Mouse (Mus musculus) limb, embryonic 14.5 days (tissue): ENCODE data around the gene Acbd4. TPM values are rescaled to one million over a fixed set of nuclear protein-coding genes. Genes with fewer than 3 reads are reported as not detected.

Source experiments
- ATAC-seq: fragments of 200-750 bp; cut with Nextera tagmentation; 2 replicates; pipeline ENCODE4 v1.8.0; 2017; ENCODE audit warnings: low read depth, moderate number of reproducible peaks, moderate TSS enrichment; ENCODE audit not compliant: low FRiP score
- DNase-seq: peaks from one replicate; pipeline ENCODE4 v3.0.0-alpha.2; 2015; ENCODE audit warnings: low spot score
- H3K27ac ChIP-seq: fragments of 300-500 bp; sonication (generic); replicated peaks from 2 replicates; pipeline ENCODE4 v1.5.1; 2014; ENCODE audit warnings: low read depth, mild to moderate bottlenecking, low read length, moderate library complexity, mixed read lengths
- H3K27me3 ChIP-seq: fragments of 300-500 bp; sonication (generic); 2 replicates; pipeline ENCODE4 v1.6.1; 2014; ENCODE audit warnings: low read length, mixed read lengths; ENCODE audit not compliant: control insufficient read depth, insufficient read depth
- H3K36me3 ChIP-seq: fragments of 300-500 bp; sonication (generic); 2 replicates; pipeline ENCODE4 v1.6.1; 2014; ENCODE audit warnings: mild to moderate bottlenecking, low read length, moderate library complexity, mixed read lengths; ENCODE audit not compliant: control insufficient read depth, insufficient read depth
- H3K4me1 ChIP-seq: fragments of 300-500 bp; sonication (generic); 2 replicates; pipeline ENCODE4 v1.6.1; 2014; ENCODE audit warnings: antibody characterized with exemption, low read length, mixed read lengths; ENCODE audit not compliant: control insufficient read depth, insufficient read depth
- H3K4me2 ChIP-seq: fragments of 300-500 bp; sonication (generic); replicated peaks from 2 replicates; pipeline ENCODE4 v1.6.1; 2014; ENCODE audit warnings: low read depth, mild to moderate bottlenecking, low read length, moderate library complexity; ENCODE audit not compliant: severe bottlenecking
- H3K4me3 ChIP-seq: fragments of 300-500 bp; sonication (generic); replicated peaks from 2 replicates; pipeline ENCODE4 v1.5.1; 2014; ENCODE audit warnings: low read length
- H3K9ac ChIP-seq: fragments of 300-500 bp; sonication (generic); 2 replicates; pipeline ENCODE4 v1.6.1; 2014; ENCODE audit warnings: mild to moderate bottlenecking, low read depth, low read length, moderate library complexity; ENCODE audit not compliant: severe bottlenecking
- H3K9me3 ChIP-seq: fragments of 300-500 bp; sonication (generic); 2 replicates; pipeline ENCODE4 v1.6.1; 2016; ENCODE audit warnings: low read length; ENCODE audit not compliant: control insufficient read depth
- POLR2A ChIP-seq: fragments of 200-500 bp; IDR thresholded peaks from 2 replicates; pipeline ENCODE4 v1.8.0; 2012; ENCODE audit warnings: inconsistent platforms, mild to moderate bottlenecking, moderate library complexity, borderline replicate concordance; ENCODE audit not compliant: insufficient read depth, insufficient read length; ENCODE audit errors: extremely low read depth
- WGBS: fragments of 180-500 bp; shearing (Covaris S2); extraction: QIAGEN DNeasy Blood & Tissue Kit; methylation state at CpG from one replicate; pipeline ENCODE4 v1.1.7; 2014; 5-methylcytosine and 5-hydroxymethylcytosine counted together
- polyA plus RNA-seq, 2 experiments: library from polyadenylated mRNA; depleted of rRNA in 1 of 2; stranded (reverse) in 1 of 2; unstranded in 1 of 2; fragments of >200 nt; fragmentation: Nextera tagmentation in 1 of 2; extraction: Ambion mirVana in 1 of 2; gene quantifications; 2 replicates each; pipeline versions ENCODE4 v1.2.1 to v1.2.3; 2012 to 2014

The Acbd4 gene
- polyA plus RNA-seq, 2 experiments: 14.2 to 20.2 TPM

DNA sequence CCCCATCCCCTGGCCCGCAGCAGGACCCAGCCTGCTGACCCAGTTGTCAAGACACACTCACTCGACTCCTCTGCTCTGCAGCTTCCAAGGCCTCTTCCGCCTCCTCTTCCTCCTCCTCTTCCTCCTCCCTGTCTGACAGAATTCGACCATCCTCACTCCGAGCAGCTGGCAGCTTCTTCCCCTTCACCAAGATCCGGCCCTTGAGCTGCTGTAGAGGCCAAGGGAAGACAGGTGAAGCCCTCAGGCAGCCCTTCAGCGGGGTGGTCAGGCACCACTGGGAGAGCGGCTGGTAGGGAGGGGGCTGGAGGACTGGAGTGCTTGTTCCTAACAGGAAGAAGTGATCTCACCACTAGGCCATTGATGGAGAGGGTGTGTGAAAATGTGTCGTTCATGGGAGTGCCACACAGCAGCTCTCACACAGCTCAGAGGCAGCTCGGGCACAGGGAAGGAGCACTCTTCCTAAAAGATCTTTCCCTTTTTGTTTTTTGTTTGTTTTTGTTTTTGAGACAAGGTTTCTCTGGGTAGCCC is 26.6 kb upstream of the Acbd4 start:
- Histone ChIP-seq H3K36me3 (peaks cover 24% of the 10 kb centered on the region), H3K27ac (no peak overlapping the region), H3K27me3 (peaks cover 5% of the 10 kb centered on the region; the same call in 1 of the 2 replicates), H3K9me3 (no peaks in the 10 kb centered on the region), H3K4me1 (no peaks in the 10 kb centered on the region), H3K9ac (peak overlapping the region; percentile 4; the same call in 1 of the 2 replicates), H3K4me2 (no peak overlapping the region), H3K4me3 (no peak overlapping the region)
- no peak for ATAC-seq
- no peak for TF ChIP-seq POLR2A
- no peak for DNase-seq
- 18% methylated on average over 10 of the region's 10 CpGs for WGBS

DNA sequence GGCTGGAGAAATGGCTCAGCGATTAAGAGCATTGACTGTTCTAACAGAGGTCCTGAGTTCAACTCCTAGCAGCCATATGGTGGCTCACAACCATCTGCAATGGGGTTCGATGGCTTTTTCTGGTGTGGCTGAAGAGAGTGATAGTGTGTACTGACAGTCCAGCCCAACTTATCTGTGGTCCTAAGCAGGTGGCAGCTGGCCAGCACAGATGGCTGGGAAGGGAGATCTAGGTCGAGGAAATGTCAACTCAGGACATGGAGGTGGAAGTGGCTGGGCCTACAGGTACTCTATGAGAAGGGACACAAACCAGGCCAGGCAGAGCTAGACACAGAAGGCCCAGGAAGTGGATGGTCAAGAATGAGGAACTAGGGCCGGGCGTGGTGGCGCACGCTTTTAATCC is 25.5 kb upstream of the Acbd4 start:
- no peaks in the 10 kb centered on the region for H3K9me3 ChIP-seq
- peaks cover 16% of the 10 kb centered on the region; the same call in 1 of the 2 replicates for H3K27me3 ChIP-seq
- H3K27ac ChIP-seq: no peak overlapping the region
- peaks cover 9% of the 10 kb centered on the region for H3K4me1 ChIP-seq
- no peak overlapping the region for H3K4me2 ChIP-seq
- 92% methylated on average over 7 of the region's 7 CpGs for WGBS
- TF ChIP-seq POLR2A: no peak
- no peak overlapping the region for H3K9ac ChIP-seq
- DNase-seq (no peak), ATAC-seq (no peak)
- no peak overlapping the region for H3K4me3 ChIP-seq
- peaks cover 13% of the 10 kb centered on the region for H3K36me3 ChIP-seq

GRCm38 (mm10) chr11:103076581-103076980 is 24.9 kb upstream of the Acbd4 start:
- H3K9me3 ChIP-seq: no peaks in the 10 kb centered on the region
- H3K4me2 ChIP-seq: no peak overlapping the region
- H3K9ac ChIP-seq: no peak overlapping the region
- H3K27me3 ChIP-seq: peaks cover 22% of the 10 kb centered on the region; the same call in 1 of the 2 replicates
- H3K4me3 ChIP-seq: no peak overlapping the region
- no peak overlapping the region for H3K27ac ChIP-seq
- peaks cover 8% of the 10 kb centered on the region; the same call in 1 of the 2 replicates for H3K36me3 ChIP-seq
- ATAC-seq: no peak
- H3K4me1 ChIP-seq: peaks cover 11% of the 10 kb centered on the region
- no peak for DNase-seq
- WGBS: 77% methylated on average over 8 of the region's 8 CpGs
- no peak for TF ChIP-seq POLR2A

DNA sequence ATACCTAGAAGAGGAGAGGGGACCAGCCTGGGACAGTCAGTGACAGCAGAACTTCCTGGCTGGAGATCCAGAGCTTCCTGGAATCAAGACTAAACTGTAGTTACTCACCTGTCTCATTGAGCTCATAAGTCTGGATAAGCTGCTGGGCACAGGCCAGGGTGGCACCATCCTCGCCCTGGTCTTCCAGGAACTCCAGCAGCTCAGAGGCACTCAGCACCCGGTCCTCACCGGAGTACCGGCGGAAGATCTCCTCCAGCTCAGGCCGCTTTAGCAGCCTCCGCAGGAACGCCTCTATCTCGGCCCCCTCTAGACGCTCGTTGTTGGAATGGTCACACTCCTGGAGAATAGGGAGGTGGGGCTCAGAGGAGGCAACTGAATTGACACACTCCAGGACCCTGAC is 23.4 kb upstream of the Acbd4 start:
- Histone ChIP-seq H3K27ac (no peak overlapping the region), H3K4me2 (no peak overlapping the region), H3K9ac (no peak overlapping the region), H3K4me1 (peaks cover 11% of the 10 kb centered on the region), H3K27me3 (peaks cover 26% of the 10 kb centered on the region; the same call in 1 of the 2 replicates), H3K9me3 (no peaks in the 10 kb centered on the region), H3K36me3 (peaks cover 8% of the 10 kb centered on the region; the same call in 1 of the 2 replicates), H3K4me3 (no peak overlapping the region)
- ATAC-seq (no peak), DNase-seq (no peak)
- no peak for TF ChIP-seq POLR2A
- 83% methylated on average over 11 of the region's 11 CpGs for WGBS

- Histone ChIP-seq H3K27me3 (peaks cover 26% of the 10 kb centered on the region; the same call in 1 of the 2 replicates), H3K9me3 (no peaks in the 10 kb centered on the region), H3K4me3 (peak overlapping the region; percentile 24), H3K9ac (peak overlapping the region; percentile 41; the same call in 1 of the 2 replicates), H3K36me3 (peaks cover 8% of the 10 kb centered on the region; the same call in 1 of the 2 replicates), H3K4me2 (peak overlapping the region; percentile 45), H3K27ac (no peak overlapping the region), H3K4me1 (peaks cover 11% of the 10 kb centered on the region)
- DNase-seq: no peak
- TF ChIP-seq POLR2A: no peak
- ATAC-seq: peak; percentile 34; the same call in 1 of the 2 replicates
- 3% methylated on average over 17 of the region's 43 CpGs for WGBS
These were observed 21.0 kb upstream of the Acbd4 start for GRCm38 (mm10) chr11:103080323-103081091.
